Mouse (Mus musculus): Measurements from ENCODE around the gene Elmsan1.

The Elmsan1 gene

GRCm38 (mm10) chr12:84176126-84176769 is 42.4 kb downstream of the Elmsan1 start:
- DNase-seq (ENCODE audit: low read depth, low spot score), result peak; percentile 75

GRCm38 (mm10) chr12:84175659-84176061 is 43.0 kb downstream of the Elmsan1 start:
- DNase-seq (ENCODE audit: low read depth, low spot score), result peak; percentile 91

- no peak for DNase-seq (ENCODE audit: low read depth, low spot score)
These were observed 43.8 kb downstream of the Elmsan1 start for GRCm38 (mm10) chr12:84174871-84175270.

GRCm38 (mm10) chr12:84174190-84174811 is 44.4 kb downstream of the Elmsan1 start:
- no peak for DNase-seq (ENCODE audit: low read depth, low spot score)

GRCm38 (mm10) chr12:84173309-84173915 is 45.3 kb downstream of the Elmsan1 start:
- no peak for DNase-seq (ENCODE audit: low read depth, low spot score)

GRCm38 (mm10) chr12:84172862-84173261 is 45.8 kb downstream of the Elmsan1 start:
- DNase-seq (ENCODE audit: low read depth, low spot score), result no peak

- no peak for DNase-seq (ENCODE audit: low read depth, low spot score)
These were observed 46.5 kb downstream of the Elmsan1 start for GRCm38 (mm10) chr12:84172216-84172615.

- DNase-seq (ENCODE audit: low read depth, low spot score), result peak; percentile 67
These were observed 48.1 kb downstream of the Elmsan1 start for GRCm38 (mm10) chr12:84170610-84171009.

GRCm38 (mm10) chr12:84165631-84166373 is 52.9 kb downstream of the Elmsan1 start:
- DNase-seq (ENCODE audit: low read depth, low spot score), result no peak

GRCm38 (mm10) chr12:84163586-84164110 is 55.0 kb downstream of the Elmsan1 start:
- no peak for DNase-seq (ENCODE audit: low read depth, low spot score)

GRCm38 (mm10) chr12:84163133-84163532 is 55.5 kb downstream of the Elmsan1 start:
- DNase-seq (ENCODE audit: low read depth, low spot score), result peak; percentile 73

GRCm38 (mm10) chr12:84161616-84162433 is 56.9 kb downstream of the Elmsan1 start:
- peak; percentile 55 for DNase-seq (ENCODE audit: low read depth, low spot score)

GRCm38 (mm10) chr12:84161116-84161515 is 57.6 kb downstream of the Elmsan1 start:
- DNase-seq (ENCODE audit: low read depth, low spot score), result no peak

GRCm38 (mm10) chr12:84160491-84160890 is 58.2 kb downstream of the Elmsan1 start:
- DNase-seq (ENCODE audit: low read depth, low spot score), result no peak

GRCm38 (mm10) chr12:84158156-84158555 is 60.5 kb downstream of the Elmsan1 start:
- no peak for DNase-seq (ENCODE audit: low read depth, low spot score)

GRCm38 (mm10) chr12:84156210-84156609 is 62.5 kb downstream of the Elmsan1 start:
- DNase-seq (ENCODE audit: low read depth, low spot score), result no peak

GRCm38 (mm10) chr12:84155523-84155871 is 63.2 kb downstream of the Elmsan1 start:
- no peak for DNase-seq (ENCODE audit: low read depth, low spot score)

- DNase-seq (ENCODE audit: low read depth, low spot score), result no peak
These were observed 63.7 kb downstream of the Elmsan1 start for GRCm38 (mm10) chr12:84154786-84155522.

GRCm38 (mm10) chr12:84153414-84153813 is 65.3 kb downstream of the Elmsan1 start:
- DNase-seq (ENCODE audit: low read depth, low spot score), result no peak

Data from CD4-positive helper T cell, adult 2 months (primary cell).